Mouse (Mus musculus) forebrain, embryonic 10.5 days (tissue): ENCODE data around the gene Zfp958. TPM values are rescaled to one million over a fixed set of nuclear protein-coding genes. Genes with fewer than 3 reads are reported as not detected.
"Not testable (repeated sequence)": the region's sequence is repeated elsewhere in the genome, so short reads cannot be mapped to it uniquely, and the experiment has no call there.

Experiments used
- DNase-seq: peaks from one replicate; pipeline ENCODE4 v3.0.0-alpha.2; 2017; ENCODE audit warnings: low spot score; ENCODE audit errors: extremely low spot score
- H3K27ac ChIP-seq: fragments of 300-500 bp; sonication (generic); 2 replicates; pipeline ENCODE4 v1.5.1; 2016; ENCODE audit warnings: mild to moderate bottlenecking
- H3K27me3 ChIP-seq: fragments of 300-500 bp; sonication (generic); 2 replicates; pipeline ENCODE4 v1.6.1; 2016; ENCODE audit warnings: mild to moderate bottlenecking; ENCODE audit not compliant: poor library complexity, severe bottlenecking
- H3K36me3 ChIP-seq: fragments of 300-500 bp; sonication (generic); replicated peaks from 2 replicates; pipeline ENCODE4 v1.6.1; 2016; ENCODE audit warnings: mild to moderate bottlenecking, moderate library complexity
- H3K4me1 ChIP-seq: fragments of 300-500 bp; sonication (generic); 2 replicates; pipeline ENCODE4 v1.6.1; 2016
- H3K4me3 ChIP-seq: fragments of 300-500 bp; sonication (generic); 2 replicates; pipeline ENCODE4 v1.5.1; 2016; ENCODE audit warnings: mild to moderate bottlenecking, moderate library complexity
- H3K9me3 ChIP-seq: fragments of 300-500 bp; sonication (generic); 2 replicates; pipeline ENCODE4 v1.6.1; 2016; ENCODE audit warnings: mild to moderate bottlenecking, moderate library complexity
- WGBS: fragments of 180-500 bp; shearing (Covaris S2); methylation state at CpG from one replicate; pipeline ENCODE4 v1.1.7; 2016; 5-methylcytosine and 5-hydroxymethylcytosine counted together
- polyA plus RNA-seq: library from polyadenylated mRNA; unstranded; fragments of >200 nt; fragmentation: Nextera tagmentation; extraction: Ambion mirVana; gene quantifications from 2 replicates; pipeline ENCODE4 v1.2.1, GENCODE M21; 2016

Gene Zfp958
- 14.2 and 17.1 TPM in 2 replicates for polyA plus RNA-seq

- Histone ChIP-seq H3K4me3 (peak within 1 kb of the TSS; percentile 77), H3K36me3 (peaks cover 37% of the 10 kb centered on the region), H3K27ac (peak within 1 kb of the TSS; percentile 88), H3K4me1 (peaks cover 12% of the 10 kb centered on the region; the same call in 1 of the 2 replicates), H3K9me3 (peaks cover 13% of the 10 kb centered on the region; the same call in 1 of the 2 replicates), H3K27me3 (no peaks in the 10 kb centered on the region)
- DNase-seq = peak; percentile 86
- WGBS = under 1% methylated on average over 25 of the region's 25 CpGs
These were observed at the start of gene Zfp958 for GRCm38 (mm10) chr8:4612932-4613853. Gene Zfp958 (plus strand): TSS chr8:4613167.

DNA sequence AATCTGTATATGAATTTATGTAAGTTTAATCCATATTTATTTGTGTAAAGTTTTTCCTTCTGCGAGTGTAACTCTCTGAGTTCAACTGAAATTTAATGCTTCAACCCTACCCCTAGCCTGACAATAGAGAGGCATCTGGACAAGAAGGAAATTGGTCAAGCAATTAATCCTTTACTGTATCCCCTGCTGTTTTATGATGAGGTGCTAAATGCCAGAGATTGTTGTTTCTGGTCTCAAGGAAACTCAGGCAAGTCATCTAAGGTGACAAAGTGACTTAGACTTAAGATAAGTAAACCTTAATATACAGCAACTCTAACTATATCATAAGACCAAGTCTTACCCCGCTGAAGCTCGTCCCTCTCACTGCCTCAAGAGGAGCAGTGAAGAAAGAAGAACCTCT is 31.0 kb upstream of the Zfp958 start:
- no peak overlapping the region for H3K4me3 ChIP-seq
- H3K27ac ChIP-seq = no peak overlapping the region
- no peaks in the 10 kb centered on the region for H3K27me3 ChIP-seq
- peaks cover 6% of the 10 kb centered on the region for H3K4me1 ChIP-seq
- no peak for DNase-seq
- 80% methylated on average over 3 of the region's 3 CpGs for WGBS
- no peaks in the 10 kb centered on the region; the same call in 1 of the 2 replicates for H3K9me3 ChIP-seq
- no peaks in the 10 kb centered on the region for H3K36me3 ChIP-seq

DNA sequence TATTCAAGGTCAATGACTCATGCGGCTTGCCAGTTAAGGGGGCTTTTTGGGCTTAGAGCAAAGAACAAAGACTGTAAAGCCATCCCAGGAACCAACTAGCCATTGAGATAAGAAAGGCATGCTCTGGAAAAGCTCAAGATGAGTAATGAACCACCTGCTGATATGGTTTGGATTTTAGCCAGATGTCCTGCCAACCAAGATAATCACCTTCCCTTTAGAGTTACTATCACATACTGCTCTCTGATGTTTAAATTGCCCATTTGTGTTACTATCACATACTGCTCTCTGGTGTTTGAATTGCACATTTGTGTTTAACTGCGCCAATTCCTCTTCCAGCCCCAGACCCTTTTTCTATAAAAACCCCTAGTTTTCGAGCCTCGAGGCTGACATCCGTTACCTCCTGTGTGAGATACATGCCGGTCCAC is 30.2 kb upstream of the Zfp958 start:
- WGBS = 89% methylated on average over 6 of the region's 6 CpGs
- peaks cover 6% of the 10 kb centered on the region for H3K4me1 ChIP-seq
- no peak for DNase-seq
- no peaks in the 10 kb centered on the region for H3K36me3 ChIP-seq
- H3K4me3 ChIP-seq = no peak overlapping the region
- H3K27ac ChIP-seq = no peak overlapping the region
- H3K27me3 ChIP-seq = no peaks in the 10 kb centered on the region
- H3K9me3 ChIP-seq = no peaks in the 10 kb centered on the region

GRCm38 (mm10) chr8:4584660-4585059 is 28.3 kb upstream of the Zfp958 start:
- 92% methylated on average over 1 of the region's 1 CpGs for WGBS
- Histone ChIP-seq H3K4me1 (peaks cover 6% of the 10 kb centered on the region), H3K36me3 (no peaks in the 10 kb centered on the region), H3K27me3 (no peaks in the 10 kb centered on the region), H3K4me3 (no peak overlapping the region), H3K27ac (no peak overlapping the region), H3K9me3 (no peaks in the 10 kb centered on the region)
- no peak for DNase-seq

DNA sequence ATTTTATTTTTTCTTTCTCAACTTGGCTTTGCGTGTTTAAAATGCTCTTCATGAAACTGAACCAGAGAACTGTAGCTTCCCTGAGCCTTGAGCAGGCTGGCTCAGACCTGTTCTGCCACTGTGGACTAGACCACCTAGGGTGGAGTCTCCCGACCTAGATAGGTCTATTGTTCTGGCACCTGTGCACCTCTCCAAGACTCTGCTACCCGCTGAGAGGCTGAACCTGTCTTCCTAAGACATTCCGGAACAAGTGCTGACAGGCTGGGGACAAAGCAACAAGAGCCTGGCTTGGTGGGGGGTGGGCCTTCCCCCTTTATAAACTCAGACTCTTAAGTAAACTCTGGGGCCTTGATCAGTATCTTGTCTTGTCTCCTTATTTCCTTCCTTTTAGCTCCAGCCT is 26.6 kb upstream of the Zfp958 start:
- H3K27me3 ChIP-seq = no peaks in the 10 kb centered on the region
- no peaks in the 10 kb centered on the region for H3K9me3 ChIP-seq
- H3K27ac ChIP-seq = no peak overlapping the region
- no peak overlapping the region for H3K4me3 ChIP-seq
- H3K4me1 ChIP-seq = peaks cover 6% of the 10 kb centered on the region
- DNase-seq = no peak
- WGBS = 22% methylated on average over 4 of the region's 4 CpGs
- no peaks in the 10 kb centered on the region for H3K36me3 ChIP-seq

- Histone ChIP-seq H3K27me3 (no peaks in the 10 kb centered on the region), H3K36me3 (no peaks in the 10 kb centered on the region), H3K27ac (peak overlapping the region; percentile 83), H3K4me3 (no peak overlapping the region), H3K9me3 (no peaks in the 10 kb centered on the region), H3K4me1 (peaks cover 6% of the 10 kb centered on the region)
- 42% methylated on average over 9 of the region's 9 CpGs for WGBS
- peak; percentile 51 for DNase-seq
These were observed 24.6 kb upstream of the Zfp958 start for GRCm38 (mm10) chr8:4588165-4589000.

- no peak overlapping the region for H3K27ac ChIP-seq
- H3K4me1 ChIP-seq = peaks cover 4% of the 10 kb centered on the region; the same call in 1 of the 2 replicates
- DNase-seq = no peak
- 94% methylated on average over 7 of the region's 7 CpGs for WGBS
- H3K36me3 ChIP-seq = no peaks in the 10 kb centered on the region
- H3K27me3 ChIP-seq = no peaks in the 10 kb centered on the region
- no peak overlapping the region for H3K4me3 ChIP-seq
- H3K9me3 ChIP-seq = no peaks in the 10 kb centered on the region
These were observed 4.1 kb upstream of the Zfp958 start for GRCm38 (mm10) chr8:4608896-4609295.

- not testable (repeated sequence) for H3K9me3 ChIP-seq, H3K27ac ChIP-seq, H3K4me3 ChIP-seq, DNase-seq, H3K27me3 ChIP-seq
- H3K4me1 ChIP-seq = peaks cover 12% of the 10 kb centered on the region; the same call in 1 of the 2 replicates
- WGBS = 84% methylated on average over 4 of the region's 4 CpGs
- peaks cover 22% of the 10 kb centered on the region for H3K36me3 ChIP-seq
These were observed 1.3 kb upstream of the Zfp958 start for GRCm38 (mm10) chr8:4611626-4612175.

DNA sequence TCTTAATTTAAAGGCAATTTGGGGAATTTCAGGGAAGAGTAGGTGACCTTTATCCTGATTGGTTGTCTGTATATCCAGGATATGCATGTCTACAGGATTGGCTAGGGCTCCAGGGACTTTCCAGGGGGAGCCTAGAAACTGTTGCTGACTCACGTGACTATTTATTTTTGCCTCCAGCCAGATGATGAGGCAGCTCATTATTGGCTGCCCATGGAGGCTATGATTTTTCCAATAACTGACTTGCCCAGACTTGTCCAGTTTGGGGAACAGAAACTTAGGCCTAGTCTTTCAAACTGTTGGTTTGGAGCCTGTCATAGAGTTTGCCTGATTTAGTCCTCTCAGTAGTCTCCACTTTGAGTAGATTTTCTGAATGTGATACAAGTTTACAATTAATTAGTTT is 14.4 kb downstream of the Zfp958 start:
- WGBS = 100% methylated on average over 1 of the region's 1 CpGs

GRCm38 (mm10) chr8:4637071-4637470 is 24.1 kb downstream of the Zfp958 start:
- no peak for DNase-seq
- H3K9me3 ChIP-seq = peaks cover 16% of the 10 kb centered on the region
- 91% methylated on average over 4 of the region's 4 CpGs for WGBS
- H3K27me3 ChIP-seq = no peaks in the 10 kb centered on the region
- no peak overlapping the region for H3K27ac ChIP-seq
- no peak overlapping the region for H3K4me3 ChIP-seq
- H3K36me3 ChIP-seq = peaks cover 17% of the 10 kb centered on the region
- no peaks in the 10 kb centered on the region for H3K4me1 ChIP-seq

More for the DNA sequence above, 14.4 kb downstream of the Zfp958 start:
- Histone ChIP-seq H3K9me3 (peaks cover 94% of the 10 kb centered on the region), H3K4me3 (no peak overlapping the region), H3K27ac (no peak overlapping the region), H3K4me1 (no peaks in the 10 kb centered on the region), H3K36me3 (peaks cover 100% of the 10 kb centered on the region), H3K27me3 (no peaks in the 10 kb centered on the region)
- no peak for DNase-seq

GRCm38 (mm10) chr8:4642974-4643373 is 30.0 kb downstream of the Zfp958 start:
- H3K4me3 ChIP-seq, H3K27me3 ChIP-seq, H3K9me3 ChIP-seq, DNase-seq, H3K27ac ChIP-seq, H3K36me3 ChIP-seq, H3K4me1 ChIP-seq: not testable (repeated sequence)
- 86% methylated on average over 6 of the region's 6 CpGs for WGBS

- DNase-seq = no peak
- Histone ChIP-seq H3K4me3 (no peak overlapping the region), H3K4me1 (no peaks in the 10 kb centered on the region), H3K9me3 (peaks cover 12% of the 10 kb centered on the region), H3K27me3 (no peaks in the 10 kb centered on the region), H3K36me3 (no peaks in the 10 kb centered on the region), H3K27ac (no peak overlapping the region)
- WGBS = 87% methylated on average over 7 of the region's 7 CpGs
These were observed 43.6 kb downstream of the Zfp958 start for GRCm38 (mm10) chr8:4656536-4656935.
